Mouse (Mus musculus): ENCODE results near the gene Creb3. TPM values are rescaled to one million over a fixed set of nuclear protein-coding genes. Genes with fewer than 3 reads are reported as not detected.

The Creb3 gene
- polyA plus RNA-seq, 1 experiment from 2014 or later, result 33.3 TPM

GRCm38 (mm10) chr4:43604751-43605685 lies 42.9 kb downstream of the Creb3 start:
- 35% methylated on average over 9 of the region's 9 CpGs for WGBS (ENCODE audit: missing documents)
- Histone ChIP-seq H3K36me3 (ENCODE audit: inconsistent target) (no peaks in the 10 kb centered on the region), H3K27ac (no peak overlapping the region), H3K79me2 (ENCODE audit: inconsistent target) (no peaks in the 10 kb centered on the region), H3K4me3 (ENCODE audit: inconsistent target) (no peak overlapping the region)

DNA sequence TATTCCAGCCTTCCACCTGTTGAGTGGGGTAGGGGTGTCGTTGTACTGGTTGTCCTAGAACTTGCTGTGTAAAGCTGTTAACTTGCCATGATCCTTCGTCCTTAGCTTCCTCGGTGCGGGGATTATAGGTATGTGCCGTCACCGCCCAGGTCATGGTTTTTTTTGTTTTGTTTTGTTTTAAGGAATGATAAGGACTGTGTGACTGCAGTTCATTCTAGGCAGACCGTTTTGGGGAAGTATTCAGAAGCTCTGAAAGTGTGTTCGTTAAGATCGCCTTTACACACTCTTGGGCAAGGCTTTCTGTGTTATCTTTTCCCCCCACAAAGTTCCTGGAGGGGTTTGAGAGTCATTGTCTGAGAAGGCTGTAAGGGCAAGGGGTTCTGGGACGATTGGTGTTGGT lies 50.4 kb downstream of the Creb3 start:
- WGBS (ENCODE audit: missing documents), result 35% methylated on average over 10 of the region's 10 CpGs
- Histone ChIP-seq H3K36me3 (ENCODE audit: inconsistent target) (no peaks in the 10 kb centered on the region), H3K27ac (no peak overlapping the region), H3K79me2 (ENCODE audit: inconsistent target) (no peaks in the 10 kb centered on the region), H3K4me3 (ENCODE audit: inconsistent target) (no peak overlapping the region)

DNA sequence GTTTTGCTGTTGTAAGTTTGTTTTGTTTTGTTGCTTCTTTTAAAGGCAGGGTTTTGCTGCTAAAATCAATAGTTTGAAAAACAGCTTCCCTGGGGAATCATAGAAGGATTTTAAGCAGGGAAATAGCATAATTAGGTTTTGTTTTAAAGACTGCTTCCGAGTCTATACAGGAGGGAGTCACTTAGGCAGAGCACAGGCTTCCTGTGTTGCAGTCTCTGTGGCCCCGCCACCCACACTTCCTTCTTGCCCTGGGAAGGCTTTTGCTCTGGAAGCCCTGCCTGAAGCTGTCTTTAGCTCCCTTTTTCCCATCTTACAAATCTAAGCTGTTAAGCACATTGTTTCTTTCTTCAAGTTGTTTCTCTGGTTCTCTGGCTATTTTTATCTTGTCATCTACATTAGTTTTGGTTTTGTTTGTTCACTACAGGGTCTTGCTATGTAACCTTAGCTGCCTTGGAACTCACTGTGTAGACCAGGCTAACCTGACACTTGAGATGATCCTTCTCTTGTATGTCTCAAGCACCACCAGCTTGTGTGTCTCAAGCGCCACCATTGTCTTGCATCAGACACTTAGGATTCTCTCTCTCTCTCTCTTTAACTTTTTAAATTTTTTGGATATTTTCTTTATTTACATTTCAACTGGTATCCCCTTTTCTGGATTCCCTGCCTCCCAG lies 51.1 kb downstream of the Creb3 start:
- no peaks in the 10 kb centered on the region for H3K79me2 ChIP-seq (ENCODE audit: inconsistent target)
- H3K36me3 ChIP-seq (ENCODE audit: inconsistent target), result no peaks in the 10 kb centered on the region
- WGBS (ENCODE audit: missing documents), result 39% methylated on average over 3 of the region's 3 CpGs
- no peak overlapping the region for H3K27ac ChIP-seq
- no peak overlapping the region for H3K4me3 ChIP-seq (ENCODE audit: inconsistent target)

Other genes starting within 250 kb of the Creb3 start
- gene Rusc2, start 180.4 kb upstream of the Creb3 start, polyA plus RNA-seq (2018), result 22.3 to 44.8 TPM (median 33.3 TPM) in 3 replicates
- not detected in 3 replicates for gene Fam166b, start 133.2 kb upstream of the Creb3 start, polyA plus RNA-seq (2018)
- gene Tesk1, start 120.4 kb upstream of the Creb3 start, polyA plus RNA-seq (2018), result 40.0 to 51.6 TPM (median 50.0 TPM) in 3 replicates
- gene Cd72, start 107.7 kb upstream of the Creb3 start, polyA plus RNA-seq (2018), result 155 to 199 TPM (median 157 TPM) in 3 replicates
- gene Sit1, start 78.6 kb upstream of the Creb3 start, polyA plus RNA-seq (2018), result not detected in 3 replicates
- 24.0 to 38.6 TPM (median 24.2 TPM) in 3 replicates for gene Ccdc107, start 69.4 kb upstream of the Creb3 start, polyA plus RNA-seq (2018)
- gene Arhgef39, start 62.6 kb upstream of the Creb3 start, polyA plus RNA-seq (2018), result 0.69 to 2.4 TPM (median 1.2 TPM) in 3 replicates
- 3.0 to 7.4 TPM (median 4.9 TPM) in 3 replicates for gene Car9, start 55.4 kb upstream of the Creb3 start, polyA plus RNA-seq (2018)
- gene Tpm2, start 38.6 kb upstream of the Creb3 start, polyA plus RNA-seq (2018), result 0.17 to 0.46 TPM in 2 of 3 replicates, not detected in the other
- gene Tln1, start 359 bp downstream of the Creb3 start, polyA plus RNA-seq (2018), result 179 to 305 TPM (median 276 TPM) in 3 replicates
- gene Rgp1, start 16.4 kb downstream of the Creb3 start, polyA plus RNA-seq (2018), result 17.6 to 45.0 TPM (median 21.9 TPM) in 3 replicates
- 5.4 to 9.2 TPM (median 8.6 TPM) in 3 replicates for gene Gba2, start 16.5 kb downstream of the Creb3 start, polyA plus RNA-seq (2018)
- not detected in 3 replicates for gene Msmp, start 22.2 kb downstream of the Creb3 start, polyA plus RNA-seq (2018)
- not detected in 3 replicates for gene Npr2, start 69.6 kb downstream of the Creb3 start, polyA plus RNA-seq (2018)
- not detected in 3 replicates for gene Spag8, start 91.3 kb downstream of the Creb3 start, polyA plus RNA-seq (2018)
- gene Hint2, start 94.1 kb downstream of the Creb3 start, polyA plus RNA-seq (2018), result 11.4 to 34.2 TPM (median 26.9 TPM) in 3 replicates
- gene Tmem8b, start 106.6 kb downstream of the Creb3 start, polyA plus RNA-seq (2018), result 0.80 to 1.5 TPM (median 1.1 TPM) in 3 replicates
- 0.53 to 4.6 TPM (median 0.59 TPM) in 3 replicates for gene Fam221b, start 106.8 kb downstream of the Creb3 start, polyA plus RNA-seq (2018)
- not detected in 3 replicates for gene Olfr70, start 138.5 kb downstream of the Creb3 start, polyA plus RNA-seq (2018)
- gene Olfr71, start 147.9 kb downstream of the Creb3 start, polyA plus RNA-seq (2018), result not detected in 3 replicates
- gene Hrct1, start 164.9 kb downstream of the Creb3 start, polyA plus RNA-seq (2018), result not detected in 3 replicates
- gene Spaar, start 167.7 kb downstream of the Creb3 start, polyA plus RNA-seq (2018), result not detected in 3 replicates
- gene Olfr159, start 208.7 kb downstream of the Creb3 start, polyA plus RNA-seq (2018), result not detected in 3 replicates

Data from macrophage (primary cell).